Mouse (Mus musculus) myocyte (in vitro differentiated cells): Measurements from ENCODE around the gene Odf4.

Source experiments
- CEBPB ChIP-seq: IDR thresholded peaks from 2 replicates; pipeline ENCODE4 v1.6.1; 2011; ENCODE audit warnings: mild to moderate bottlenecking, moderate library complexity; ENCODE audit not compliant: poor library complexity, insufficient read depth, severe bottlenecking
- E2F4 ChIP-seq: IDR thresholded peaks from one replicate; pipeline ENCODE4 v1.6.1; 2011; ENCODE audit warnings: mild to moderate bottlenecking, control low read depth, moderate library complexity; ENCODE audit not compliant: insufficient read depth
- MYOG ChIP-seq, 3 experiments: IDR thresholded peaks; one replicate each; pipeline ENCODE4 v1.6.1; 2011; ENCODE audit warnings: control low read depth in 2 of 3, low read depth in 2 of 3, mild to moderate bottlenecking in 2 of 3; ENCODE audit not compliant: insufficient read length in 2 of 3, control insufficient read depth in 1 of 3, insufficient read depth in 1 of 3
- POLR2A ChIP-seq: IDR thresholded peaks from one replicate; pipeline ENCODE4 v1.6.1; 2011; ENCODE audit warnings: low read depth, mild to moderate bottlenecking, control low read depth, moderate library complexity; ENCODE audit not compliant: insufficient read length
- POLR2AphosphoS2 ChIP-seq: IDR thresholded peaks from one replicate; pipeline ENCODE4 v1.6.1; 2011; ENCODE audit warnings: low read depth, control low read depth; ENCODE audit not compliant: insufficient read length
- TCF3 ChIP-seq: IDR thresholded peaks from one replicate; pipeline ENCODE4 v1.6.1; 2011; ENCODE audit warnings: low read depth, control low read depth; ENCODE audit not compliant: insufficient read length
- USF1 ChIP-seq: IDR thresholded peaks from one replicate; pipeline ENCODE4 v1.6.1; 2011; ENCODE audit warnings: low read depth, mild to moderate bottlenecking, control low read depth, moderate library complexity

- no peak for TF ChIP-seq POLR2A
- no peak for TF ChIP-seq POLR2AphosphoS2
- no peak for TF ChIP-seq E2F4
- TF ChIP-seq CEBPB = no peak
- TF ChIP-seq MYOG (IDR thresholded peaks at IDR 0.05; ENCODE audit: control insufficient read depth in 1 of 3, insufficient read depth in 1 of 3, insufficient read length in 2 of 3, low read depth in 2 of 3) = no peak
- no peak for TF ChIP-seq TCF3
- TF ChIP-seq USF1 = no peak
Measured at GRCm38 (mm10) chr11:68954408-68954807, 27.5 kb upstream of the Odf4 start.
